Mouse (Mus musculus): ENCODE results near the gene Zfp523. TPM values are rescaled to one million over a fixed set of nuclear protein-coding genes. Genes with fewer than 3 reads are reported as not detected.

Zfp523 gene
- polyA plus RNA-seq (2017; shearing (Covaris generic)): 6.1 TPM

DNA sequence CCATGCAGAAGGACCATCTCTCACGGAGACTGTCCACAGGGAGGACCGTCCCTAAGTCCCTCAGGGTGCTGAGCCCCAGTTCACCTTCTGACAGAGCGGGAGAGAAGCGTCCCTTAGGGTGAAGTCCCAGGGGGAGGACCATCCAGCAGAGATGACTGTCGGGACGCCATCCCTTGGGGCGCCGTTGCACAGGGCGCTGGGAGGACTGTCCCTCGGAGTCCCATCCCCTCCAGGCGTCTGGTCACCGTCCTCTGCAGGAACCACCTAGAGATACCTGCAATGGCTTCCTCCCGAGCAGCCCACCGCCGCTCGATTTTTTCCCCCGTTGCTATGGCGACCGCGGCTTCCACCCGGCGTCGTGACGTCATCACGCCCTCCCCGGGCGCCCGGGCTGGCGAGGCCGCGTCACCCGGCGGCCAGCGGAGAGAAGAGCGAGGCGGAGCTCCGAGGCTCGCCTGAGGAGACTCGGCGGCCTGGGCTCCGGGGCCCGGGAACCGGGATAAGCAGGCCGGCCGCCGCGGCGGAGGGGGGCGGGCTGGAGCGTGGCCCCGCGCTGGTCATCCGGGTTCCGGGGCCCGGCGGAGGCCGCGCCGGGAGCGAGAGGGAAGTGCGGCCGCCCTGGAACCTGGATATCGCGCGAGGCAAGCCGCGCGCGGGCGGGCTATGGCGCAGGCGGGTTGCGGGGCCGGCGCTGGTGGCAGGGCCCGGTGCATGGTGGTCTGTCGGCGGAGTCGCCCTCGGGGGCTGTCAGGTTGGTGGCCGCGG lies at the start of gene Zfp523:
Gene Zfp523, plus strand, starts transcription at position 355 of the 765 bp plus-strand sequence.

GRCm38 (mm10) chr17:28141771-28142699 lies 34.9 kb upstream of the Zfp523 start, which contains the start of gene Scube3:
Gene Scube3 (plus strand): TSS chr17:28142141.

GRCm38 (mm10) chr17:28207591-28208313 lies 30.8 kb downstream of the Zfp523 start, which contains the start of gene Def6:
Gene Def6 (plus strand): TSS chr17:28207778.

DNA sequence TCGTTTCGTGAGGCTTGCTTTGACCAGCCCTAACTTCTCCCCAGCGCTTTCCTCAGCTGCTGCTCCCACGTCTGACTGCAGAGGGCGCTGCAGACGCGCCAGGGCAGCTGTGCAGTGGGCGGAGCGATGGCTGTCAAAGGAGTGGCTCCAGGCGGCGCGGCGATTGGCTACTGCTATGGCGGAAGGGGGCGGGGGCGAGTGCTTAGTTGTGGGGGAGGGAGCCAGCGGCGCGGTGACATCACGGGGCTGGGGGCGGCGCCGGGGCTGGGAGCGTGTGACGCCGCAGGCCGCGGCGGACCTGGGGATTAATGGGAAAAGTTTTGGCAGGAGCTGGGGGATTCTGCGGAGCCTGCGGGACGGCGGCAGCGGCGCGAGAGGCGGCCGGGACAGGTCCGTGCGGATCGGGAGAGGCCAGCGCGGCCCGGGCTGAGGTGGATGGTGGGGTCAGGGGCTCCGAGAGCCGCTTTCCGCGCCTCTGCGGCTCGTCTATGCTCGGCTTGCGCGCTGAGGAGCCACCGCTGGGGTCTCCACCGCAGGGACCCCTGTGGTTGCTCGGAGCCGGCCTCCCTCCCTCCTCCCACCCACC lies 55.6 kb downstream of the Zfp523 start, which contains the start of gene Ppard:
Gene Ppard, plus strand, starts transcription at position 226 of the 586 bp plus-strand sequence.

Other genes with a start within 250 kb of the Zfp523 start
- 1.1 TPM for gene Tcp11, start 96.5 kb upstream of the Zfp523 start, polyA plus RNA-seq (2017; shearing (Covaris generic))
- gene Scube3, start 35.0 kb upstream of the Zfp523 start, polyA plus RNA-seq (2017; shearing (Covaris generic)): not detected
- 218 TPM for gene Def6, start 30.6 kb downstream of the Zfp523 start, polyA plus RNA-seq (2017; shearing (Covaris generic))
- gene Ppard, start 55.6 kb downstream of the Zfp523 start, polyA plus RNA-seq (2017; shearing (Covaris generic)): 2.1 TPM
- gene Fance, start 136.4 kb downstream of the Zfp523 start, polyA plus RNA-seq (2017; shearing (Covaris generic)): 9.0 TPM
- 322 TPM for gene Rpl10a, start 151.3 kb downstream of the Zfp523 start, polyA plus RNA-seq (2017; shearing (Covaris generic))
- 0.18 TPM for gene Tead3, start 173.7 kb downstream of the Zfp523 start, polyA plus RNA-seq (2017; shearing (Covaris generic))
- gene Tulp1, start 188.1 kb downstream of the Zfp523 start, polyA plus RNA-seq (2017; shearing (Covaris generic)): not detected

Data from inflammation-experienced regulatory T-cells, adult 16 weeks (primary cell).